ENCODE assay signal across 19 mouse cellular contexts in the genomic region with DNA sequence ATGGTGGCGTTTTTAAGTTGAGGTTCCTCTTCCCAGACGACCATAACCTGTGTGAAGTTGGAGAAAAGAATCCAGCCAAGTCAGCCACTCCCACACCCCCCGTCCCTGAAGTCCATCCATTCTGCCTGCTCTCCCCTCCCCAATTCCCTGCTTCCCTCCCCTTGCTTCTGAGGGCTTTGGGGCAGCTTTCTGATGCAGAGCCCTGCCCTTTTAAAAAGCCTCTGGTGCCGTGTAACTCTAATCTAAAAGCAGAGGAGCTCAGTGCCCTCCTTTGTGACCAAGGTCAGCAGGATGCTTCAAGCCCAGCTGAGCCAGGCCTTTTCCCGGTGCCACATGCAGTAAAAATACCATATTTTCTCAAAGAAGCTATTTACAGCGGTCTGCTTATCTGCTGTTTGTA. TPM values are rescaled to one million over a fixed set of nuclear protein-coding genes. Genes with fewer than 3 reads are reported as not detected.
A peak's percentile ranks its signal among the peaks of the same experiment; 100 is the strongest.
DNase-seq lines count a peak whose midpoint lies in the region; ATAC-seq lines count a peak whose summit lies in the region.
"Had no signal": no experiment of that assay in that cellular context is flagged by ENCODE, and none has a peak within 500 bp of the region (broad histone marks: within the 10 kb centered on the region; RNA-seq: fewer than 3 reads in every experiment).

No protein-coding gene starts in this region.

- H3K4me2 ChIP-seq in forebrain, embryonic 11.5 days (ENCODE audit: low read depth, low read length, severe bottlenecking): no peak overlapping the region
- no peak overlapping the region for H3K4me2 ChIP-seq in forebrain, embryonic 16.5 days (ENCODE audit: low read length)
- H3K4me2 ChIP-seq in heart, embryonic 16.5 days (ENCODE audit: low read depth, low read length): no peak overlapping the region
- 0 out of 2 replicates have a peak overlapping the region, but pooled peaks have one; percentile 13 for H3K4me2 ChIP-seq in hindbrain, embryonic 12.5 days (replicated peaks)
- H3K4me2 ChIP-seq in midbrain, embryonic 16.5 days (ENCODE audit: low read length): no peak overlapping the region
- H3K4me2 ChIP-seq: embryonic facial prominence, embryonic 13.5 days; kidney, embryonic 15.5 days; lung, embryonic 14.5 days had no signal

- H3K36me3 ChIP-seq in forebrain, embryonic 11.5 days (ENCODE audit: control insufficient read depth, insufficient read depth, low read length): no peaks in the 10 kb centered on the region; the same call in 1 of the 2 replicates
- H3K36me3 ChIP-seq in forebrain, embryonic 16.5 days (ENCODE audit: control insufficient read depth, insufficient read depth): no peaks in the 10 kb centered on the region
- peaks cover 12% of the 10 kb centered on the region for H3K36me3 ChIP-seq in heart, embryonic 16.5 days (ENCODE audit: control insufficient read depth, insufficient read depth)
- H3K36me3 ChIP-seq in hindbrain, embryonic 12.5 days: peaks cover 19% of the 10 kb centered on the region; the same call in 1 of the 2 replicates
- H3K36me3 ChIP-seq in midbrain, embryonic 16.5 days (ENCODE audit: control insufficient read depth, insufficient read depth, low read length): peaks cover 5% of the 10 kb centered on the region; the same call in 1 of the 2 replicates

- 8% methylated on average over 6 of the region's 6 CpGs for WGBS in forebrain, embryonic 11.5 days
- WGBS in forebrain, embryonic 16.5 days: 19% methylated on average over 6 of the region's 6 CpGs
- 23% methylated on average over 6 of the region's 6 CpGs for WGBS in heart, embryonic 16.5 days
- 26% methylated on average over 6 of the region's 6 CpGs for WGBS in hindbrain, embryonic 12.5 days
- WGBS in midbrain, embryonic 16.5 days: 15% methylated on average over 6 of the region's 6 CpGs

- H3K4me3 ChIP-seq in forebrain, embryonic 11.5 days (ENCODE audit: low read depth, low read length): no peak overlapping the region
- H3K4me3 ChIP-seq in forebrain, embryonic 16.5 days (replicated peaks; ENCODE audit: low read length): no peak overlapping the region
- no peak overlapping the region for H3K4me3 ChIP-seq in heart, embryonic 16.5 days (ENCODE audit: low read length)
- no peak overlapping the region for H3K4me3 ChIP-seq in hindbrain, embryonic 12.5 days
- H3K4me3 ChIP-seq in midbrain, embryonic 16.5 days (ENCODE audit: low read depth, low read length): no peak overlapping the region
- H3K4me3 ChIP-seq: embryonic facial prominence, embryonic 13.5 days; kidney, embryonic 15.5 days had no signal

- no peak overlapping the region for H3K9ac ChIP-seq in forebrain, embryonic 11.5 days (ENCODE audit: low read length)
- no peak overlapping the region for H3K9ac ChIP-seq in forebrain, embryonic 16.5 days (replicated peaks; ENCODE audit: low read depth, low read length)
- H3K9ac ChIP-seq in heart, embryonic 16.5 days (ENCODE audit: low read length): peak overlapping the region; percentile 28
- H3K9ac ChIP-seq in hindbrain, embryonic 12.5 days: no peak overlapping the region
- H3K9ac ChIP-seq in midbrain, embryonic 16.5 days (ENCODE audit: low read depth, low read length): no peak overlapping the region
- H3K9ac ChIP-seq: embryonic facial prominence, embryonic 13.5 days; kidney, embryonic 15.5 days; lung, embryonic 14.5 days had no signal

- no peak overlapping the region for H3K27ac ChIP-seq in forebrain, embryonic 11.5 days (ENCODE audit: low read depth, low read length)
- H3K27ac ChIP-seq in forebrain, embryonic 16.5 days (ENCODE audit: low read length): no peak overlapping the region
- H3K27ac ChIP-seq in heart, embryonic 16.5 days (ENCODE audit: low read length): peak overlapping the region; percentile 66
- H3K27ac ChIP-seq in hindbrain, embryonic 12.5 days: peak overlapping the region; percentile 46
- peak overlapping the region; percentile 31; the same call in 1 of the 2 replicates for H3K27ac ChIP-seq in midbrain, embryonic 16.5 days (ENCODE audit: low read length)
- H3K27ac ChIP-seq: embryonic facial prominence, embryonic 13.5 days; kidney, embryonic 15.5 days had no signal

- H3K9me3 ChIP-seq in forebrain, embryonic 11.5 days (ENCODE audit: control insufficient read depth, low read length): no peaks in the 10 kb centered on the region
- no peaks in the 10 kb centered on the region for H3K9me3 ChIP-seq in forebrain, embryonic 16.5 days (ENCODE audit: control insufficient read depth, low read length)
- H3K9me3 ChIP-seq in heart, embryonic 16.5 days (replicated peaks; ENCODE audit: control insufficient read depth, low read length): no peaks in the 10 kb centered on the region
- H3K9me3 ChIP-seq in hindbrain, embryonic 12.5 days (replicated peaks): no peaks in the 10 kb centered on the region
- no peaks in the 10 kb centered on the region for H3K9me3 ChIP-seq in midbrain, embryonic 16.5 days (replicated peaks; ENCODE audit: control insufficient read depth, low read length, poor library complexity, severe bottlenecking)
- H3K9me3 ChIP-seq: embryonic facial prominence, embryonic 13.5 days; kidney, embryonic 15.5 days had no signal

- peaks cover 10% of the 10 kb centered on the region; the same call in 1 of the 2 replicates for H3K4me1 ChIP-seq in forebrain, embryonic 11.5 days (replicated peaks; ENCODE audit: control insufficient read depth, insufficient read depth, low read length)
- 0 out of 2 replicates have a peak, but pooled peaks cover 8% of the 10 kb centered on the region for H3K4me1 ChIP-seq in forebrain, embryonic 16.5 days (replicated peaks; ENCODE audit: control insufficient read depth, insufficient read depth, low read length)
- H3K4me1 ChIP-seq in heart, embryonic 16.5 days (ENCODE audit: control insufficient read depth, insufficient read depth, low read length): peaks cover 40% of the 10 kb centered on the region
- H3K4me1 ChIP-seq in hindbrain, embryonic 12.5 days: peaks cover 26% of the 10 kb centered on the region
- peaks cover 16% of the 10 kb centered on the region for H3K4me1 ChIP-seq in midbrain, embryonic 16.5 days (ENCODE audit: control insufficient read depth, insufficient read depth, low read length)
- H3K4me1 ChIP-seq: embryonic facial prominence, embryonic 13.5 days; kidney, embryonic 15.5 days had no signal

- peak; percentile 44 for DNase-seq in forebrain, embryonic 11.5 days (ENCODE audit: low spot score)
- no peak for DNase-seq in heart, postnatal 4 days
- no peak for DNase-seq in kidney, postnatal 14 days
- no peak for DNase-seq in thymus, postnatal 36 days
- DNase-seq: adrenal gland, postnatal 10 days; cerebellum, adult 9-10 months; gastrocnemius, postnatal 10 days; lung, embryonic 14.5 days; right cerebral cortex, postnatal 4 days; thymus, adult 18-20 months had no signal

- H3K27me3 ChIP-seq in forebrain, embryonic 11.5 days (ENCODE audit: control insufficient read depth, insufficient read depth, low read length): no peaks in the 10 kb centered on the region
- no peaks in the 10 kb centered on the region for H3K27me3 ChIP-seq in forebrain, embryonic 16.5 days (replicated peaks; ENCODE audit: control insufficient read depth, insufficient read depth, low read length)
- no peaks in the 10 kb centered on the region for H3K27me3 ChIP-seq in heart, embryonic 16.5 days (ENCODE audit: control insufficient read depth, insufficient read depth, low read length)
- H3K27me3 ChIP-seq in hindbrain, embryonic 12.5 days: no peaks in the 10 kb centered on the region
- H3K27me3 ChIP-seq in midbrain, embryonic 16.5 days (ENCODE audit: control insufficient read depth, insufficient read depth, low read depth, low read length): no peaks in the 10 kb centered on the region
- H3K27me3 ChIP-seq: embryonic facial prominence, embryonic 13.5 days; kidney, embryonic 15.5 days had no signal

- ATAC-seq in forebrain, embryonic 11.5 days (replicated peaks; ENCODE audit: low FRiP score): no peak
- no peak for ATAC-seq in forebrain, embryonic 16.5 days
- ATAC-seq in heart, embryonic 16.5 days (replicated peaks; ENCODE audit: extremely low read depth, insufficient read depth, low FRiP score): no peak; the same call in 1 of the 2 replicates
- peak; percentile 5; the same call in 1 of the 2 replicates for ATAC-seq in hindbrain, embryonic 12.5 days (ENCODE audit: low FRiP score)
- 0 out of 2 replicates have a peak, but pooled peaks have one; percentile 11 for ATAC-seq in midbrain, embryonic 16.5 days
- ATAC-seq: inflammation-experienced regulatory T-cells, adult 6 months had no signal

RNA-seq across cellular contexts. Expression of gene Popdc3, which starts 31.1 kb away (rescaled TPM):
- 0.24 and 0.27 TPM in 2 replicates for polyA plus RNA-seq in forebrain, embryonic 11.5 days (2014; fragmentation: Nextera tagmentation; extraction: Ambion mirVana)
- 0.41 and 0.68 TPM in 2 replicates for polyA plus RNA-seq in forebrain, embryonic 16.5 days (2015; fragmentation: Nextera tagmentation; extraction: Ambion mirVana)
- polyA plus RNA-seq in heart, embryonic 16.5 days (2015; fragmentation: Nextera tagmentation; extraction: Ambion mirVana): 46.9 and 48.4 TPM in 2 replicates
- total RNA-seq in heart, postnatal 4 days (2021): 10 to 100 TPM; 35.3 to 39.5 TPM
- polyA plus RNA-seq in hindbrain, embryonic 12.5 days (2016; fragmentation: Nextera tagmentation; extraction: Ambion mirVana): 0.92 and 1.1 TPM in 2 replicates
- 1.6 and 2.2 TPM in 2 replicates for polyA plus RNA-seq in midbrain, embryonic 16.5 days (2015; fragmentation: Nextera tagmentation; extraction: Ambion mirVana)
- total RNA-seq: liver, adult 2 months; neutrophil, adult 5-6 weeks had no signal
- polyA plus RNA-seq: inflammation-experienced regulatory T-cells, adult 6 months; liver, adult 2 months had no signal

Comparison
In these comparisons a context has a peak if more than half of its experiments do, and no peak if none do; other contexts are left out.
1. ATAC-seq: peak in hindbrain, embryonic 12.5 days (single experiment) and midbrain, embryonic 16.5 days (single experiment); none in forebrain, embryonic 11.5 days (single experiment), forebrain, embryonic 16.5 days (single experiment) and heart, embryonic 16.5 days (single experiment).
2. H3K27ac ChIP-seq: peak in heart, embryonic 16.5 days (single experiment), hindbrain, embryonic 12.5 days (single experiment) and midbrain, embryonic 16.5 days (single experiment); none in forebrain, embryonic 11.5 days (single experiment) and forebrain, embryonic 16.5 days (single experiment).
3. RNA of gene Popdc3, which starts 31.1 kb away (polyA plus RNA-seq): 46.9 to 48.4 TPM in heart, embryonic 16.5 days; 1.6 to 2.2 TPM in midbrain, embryonic 16.5 days, 0.92 to 1.1 TPM in hindbrain, embryonic 12.5 days, 0.41 to 0.68 TPM in forebrain, embryonic 16.5 days and 0.24 to 0.27 TPM in forebrain, embryonic 11.5 days; every median in the first group is over 10 times any median in the second.